Comparison of ENCODE assay signal across 19 mouse cellular contexts in genomic region chrX:100696776-100697175, GRCm38 (mm10). TPM values are rescaled to one million over a fixed set of nuclear protein-coding genes. Genes with fewer than 3 reads are reported as not detected.
"Had no signal": no experiment of that assay in that cellular context is flagged by ENCODE, and none has a peak within 500 bp of the region (broad histone marks: within the 10 kb centered on the region; RNA-seq: fewer than 3 reads in every experiment).

No protein-coding gene starts in this region.

- H3K27me3 ChIP-seq: neural tube, embryonic 13.5 days; neural tube, embryonic 15.5 days had no signal

- H3K4me3 ChIP-seq: midbrain, embryonic 10.5 days; midbrain, embryonic 12.5 days; myocyte; neural tube, embryonic 13.5 days; neural tube, embryonic 15.5 days had no signal

- H3K4me1 ChIP-seq: midbrain, embryonic 10.5 days; midbrain, embryonic 12.5 days; neural tube, embryonic 13.5 days; neural tube, embryonic 15.5 days had no signal

- H3K36me3 ChIP-seq: neural tube, embryonic 13.5 days; neural tube, embryonic 15.5 days had no signal

- H3K9me3 ChIP-seq: midbrain, embryonic 10.5 days; midbrain, embryonic 12.5 days; neural tube, embryonic 13.5 days; neural tube, embryonic 15.5 days had no signal

- H3K27ac ChIP-seq: midbrain, embryonic 10.5 days; midbrain, embryonic 12.5 days; neural tube, embryonic 13.5 days; neural tube, embryonic 15.5 days had no signal

- DNase-seq: lung, adult 18-20 months; lung, embryonic 14.5 days; lung, postnatal 10 days; lung, postnatal 4 days; midbrain, embryonic 14.5 days; retina, postnatal 1 day; right cerebral cortex, adult 18-20 months; right cerebral cortex, postnatal 25 days; right cerebral cortex, postnatal 4 days; spleen, adult 18-20 months; thymus, adult 18-20 months; thymus, postnatal 25 days; thymus, postnatal 4 days had no signal

- ATAC-seq: midbrain, embryonic 16.5 days had no signal

RNA-seq across cellular contexts. Expression of gene Gdpd2, which starts 32.9 kb away (rescaled TPM):
- polyA plus RNA-seq: myocyte had no signal
